Mouse (Mus musculus) adrenal gland, adult 10 weeks (tissue): ENCODE results near the gene Smc5. TPM values are rescaled to one million over a fixed set of nuclear protein-coding genes. Genes with fewer than 3 reads are reported as not detected.

Source experiments
- polyA plus RNA-seq: library from polyadenylated mRNA; stranded (reverse); fragments of 350-450 nt; fragmentation: Illumina TruSeq; extraction: RNeasy Lipid Tissue Mini Kit (QIAGEN cat#74804); gene quantifications from one replicate; pipeline ENCODE4 v1.2.3, GENCODE M21; 2014; ENCODE audit warnings: low read depth, low replicate concordance

Gene Smc5
- 68.6 TPM for polyA plus RNA-seq

DNA sequence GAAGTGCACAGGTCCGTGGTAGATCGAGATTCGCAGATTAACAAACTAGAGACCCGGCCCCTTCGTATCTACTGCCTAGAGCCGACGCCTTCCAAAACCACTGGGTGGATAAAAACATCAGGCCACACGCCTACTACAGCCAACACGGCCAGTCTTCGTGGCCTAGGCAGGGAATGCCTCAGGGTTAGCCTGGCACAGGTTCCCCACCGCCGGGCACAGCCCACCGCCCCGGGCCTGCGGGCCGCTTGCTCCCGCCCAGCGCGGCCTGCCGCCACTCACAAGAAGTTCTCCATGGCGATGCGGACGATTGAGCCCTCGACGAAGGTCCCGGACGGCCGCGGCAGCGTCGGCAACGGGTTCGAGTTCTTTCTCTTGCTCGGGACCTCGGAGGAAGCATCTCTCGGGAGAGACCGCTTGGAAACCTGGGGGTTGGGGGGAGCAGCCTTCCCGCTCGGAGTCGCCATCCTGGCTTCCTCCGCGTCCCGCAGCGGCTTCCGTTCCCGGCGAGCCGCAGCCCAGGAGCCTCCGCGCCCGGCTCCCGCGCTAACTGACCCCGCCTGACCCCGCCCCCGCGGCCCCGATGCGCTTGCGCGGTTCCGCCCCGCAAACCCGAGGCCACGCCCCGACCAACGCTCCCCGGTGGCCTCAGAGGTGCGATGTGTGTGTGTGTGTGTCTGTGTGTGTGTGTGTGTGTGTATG lies at the start of gene Smc5:
Smc5 (minus strand) TSS at position 543 of the 699 bp plus-strand sequence.

Other genes with a start within 250 kb of the Smc5 start
- gene Klf9, start 132.7 kb downstream of the Smc5 start, polyA plus RNA-seq, result 224 TPM
- 11.5 TPM for gene Mamdc2, start 174.5 kb upstream of the Smc5 start, polyA plus RNA-seq